Mouse (Mus musculus) liver, embryonic 14.5 days (tissue): Measurements from ENCODE around the gene Siglecf. TPM values are rescaled to one million over a fixed set of nuclear protein-coding genes. Genes with fewer than 3 reads are reported as not detected.

ENCODE experiments used
- ATAC-seq: fragments of 200-750 bp; cut with Nextera tagmentation; 2 replicates; pipeline ENCODE4 v1.8.0; 2017; ENCODE audit warnings: moderate number of reproducible peaks, mild to moderate bottlenecking, moderate library complexity; ENCODE audit not compliant: insufficient read depth
- DNase-seq, 3 experiments: peaks; one replicate each; pipeline ENCODE4 v3.0.0-alpha.2; 2012 to 2013; ENCODE audit warnings: low read depth in 3 of 3, low spot score in 3 of 3
- H3K27ac ChIP-seq: fragments of 300-500 bp; sonication (generic); 2 replicates; pipeline ENCODE4 v1.5.1; 2014; ENCODE audit warnings: moderate library complexity, mild to moderate bottlenecking, control low read depth, inconsistent platforms
- H3K27me3 ChIP-seq: fragments of 300-500 bp; sonication (generic); 2 replicates; pipeline ENCODE4 v1.6.1; 2014; ENCODE audit warnings: mild to moderate bottlenecking, low read length, moderate library complexity; ENCODE audit not compliant: control insufficient read depth, insufficient read depth
- H3K36me3 ChIP-seq: fragments of 300-500 bp; sonication (generic); replicated peaks from 2 replicates; pipeline ENCODE4 v1.6.1; 2014; ENCODE audit warnings: low read depth; ENCODE audit not compliant: control insufficient read depth, insufficient read depth
- H3K4me1 ChIP-seq, 2 experiments: fragments of 200-500 bp in 1 of 2; fragments of 300-500 bp in 1 of 2; sonication (generic) in 1 of 2; replicated peaks; 2 replicates each; pipeline ENCODE4 v1.6.1; 2012 to 2014; ENCODE audit warnings: antibody characterized with exemption in 1 of 2, inconsistent platforms in 1 of 2, low read length in 1 of 2; ENCODE audit not compliant: control insufficient read depth in 2 of 2, insufficient read depth in 2 of 2
- H3K4me2 ChIP-seq: fragments of 300-500 bp; sonication (generic); 2 replicates; pipeline ENCODE4 v1.6.1; 2014; ENCODE audit warnings: low read depth, mild to moderate bottlenecking, control low read depth, moderate library complexity
- H3K4me3 ChIP-seq, 2 experiments: fragments of 200-500 bp in 1 of 2; fragments of 300-500 bp in 1 of 2; sonication (generic) in 1 of 2; 2 replicates each; pipeline ENCODE4 v1.5.1; 2012 to 2014; ENCODE audit warnings: low read depth in 2 of 2, low read length in 2 of 2, mild to moderate bottlenecking in 2 of 2, control low read depth in 1 of 2, inconsistent platforms in 1 of 2, moderate library complexity in 1 of 2; ENCODE audit not compliant: insufficient read depth in 1 of 2
- H3K9ac ChIP-seq: fragments of 300-500 bp; sonication (generic); replicated peaks from 2 replicates; pipeline ENCODE4 v1.6.1; 2014; ENCODE audit warnings: mild to moderate bottlenecking, control low read depth, moderate library complexity
- H3K9me3 ChIP-seq: fragments of 300-500 bp; sonication (generic); 2 replicates; pipeline ENCODE4 v1.6.1; 2016; ENCODE audit warnings: low read length, mixed read lengths; ENCODE audit not compliant: control insufficient read depth
- CTCF ChIP-seq: IDR thresholded peaks from 2 replicates; pipeline ENCODE4 v1.5.1; 2016; ENCODE audit warnings: antibody characterized with exemption, low read depth, control low read depth
- EP300 ChIP-seq: IDR thresholded peaks from 2 replicates; pipeline ENCODE4 v1.6.1; 2016; ENCODE audit warnings: antibody characterized with exemption, low read depth
- WGBS: fragments of 180-500 bp; shearing (Covaris S2); extraction: QIAGEN DNeasy Blood & Tissue Kit; methylation state at CpG from one replicate; pipeline ENCODE4 v1.1.7; 2014; ENCODE audit not compliant: insufficient replicate concordance; 5-methylcytosine and 5-hydroxymethylcytosine counted together
- polyA plus RNA-seq, 2 experiments: library from polyadenylated mRNA; depleted of rRNA in 1 of 2; stranded (reverse) in 1 of 2; unstranded in 1 of 2; fragments of >200 nt; fragmentation: Nextera tagmentation in 1 of 2; extraction: Ambion mirVana in 1 of 2; gene quantifications; 2 replicates each; pipeline versions ENCODE4 v1.2.1 to v1.2.3; 2012 to 2014

Gene Siglecf
- polyA plus RNA-seq, 2 experiments: 1.3 to 2.0 TPM

DNA sequence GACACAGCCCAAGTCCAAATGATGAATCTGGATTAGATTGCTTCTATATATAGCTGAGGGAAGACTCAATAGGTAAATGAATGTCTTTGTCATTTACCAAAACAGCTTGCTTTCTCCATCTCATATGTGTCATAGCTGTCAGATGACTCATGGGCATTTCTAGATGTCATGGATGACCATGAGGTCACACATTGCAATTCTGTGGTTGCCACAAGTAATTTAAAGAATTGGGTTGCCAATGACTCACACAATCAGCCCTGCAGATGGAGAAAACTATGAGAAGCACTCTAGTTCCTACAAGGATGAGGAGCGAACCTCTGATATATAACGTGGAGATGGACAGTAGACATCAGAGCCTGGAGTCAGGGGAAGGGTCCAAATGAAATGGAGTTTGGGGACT, 48.4 kb downstream of the Siglecf start:
- Histone ChIP-seq H3K27me3 (no peaks in the 10 kb centered on the region), H3K9ac (no peak overlapping the region), H3K4me1 (no peaks in the 10 kb centered on the region), H3K4me3 (no peak overlapping the region), H3K36me3 (no peaks in the 10 kb centered on the region), H3K9me3 (no peaks in the 10 kb centered on the region), H3K27ac (no peak overlapping the region), H3K4me2 (no peak overlapping the region)
- WGBS: 60% methylated on average over 2 of the region's 2 CpGs
- ATAC-seq: no peak
- DNase-seq: no peak
- TF ChIP-seq CTCF (no peak), EP300 (no peak)

DNA sequence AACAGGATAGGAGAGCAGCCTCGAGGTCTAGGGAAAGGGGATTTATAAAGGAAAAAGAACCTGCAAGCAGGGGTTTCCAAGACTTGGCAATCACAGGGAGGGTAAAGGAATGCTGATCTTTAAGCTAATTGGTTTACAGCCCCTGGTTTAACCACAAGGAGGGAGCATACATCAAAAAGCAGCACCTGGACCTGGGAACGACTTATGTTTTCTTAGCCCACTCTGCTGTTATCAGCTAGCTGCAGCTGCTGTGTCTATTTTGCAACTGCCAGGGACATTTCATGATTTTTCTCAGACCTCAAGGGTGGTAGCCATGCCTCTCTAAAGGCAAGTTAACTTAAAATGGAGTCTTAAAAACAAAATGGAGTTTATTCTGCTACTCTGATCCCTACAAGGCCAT, 51.6 kb downstream of the Siglecf start:
- Histone ChIP-seq H3K4me1 (no peaks in the 10 kb centered on the region), H3K27ac (no peak overlapping the region), H3K4me2 (no peak overlapping the region), H3K27me3 (no peaks in the 10 kb centered on the region), H3K36me3 (no peaks in the 10 kb centered on the region), H3K4me3 (no peak overlapping the region), H3K9me3 (no peaks in the 10 kb centered on the region), H3K9ac (no peak overlapping the region)
- TF ChIP-seq EP300: peak; percentile 23; the same call in 1 of the 2 replicates
- no peak for TF ChIP-seq CTCF
- no peak for ATAC-seq
- WGBS: 7% methylated on average over 2 of the region's 2 CpGs
- no peak for DNase-seq

- TF ChIP-seq CTCF: no peak
- no peak for TF ChIP-seq EP300
- no peak for DNase-seq
- no peak for ATAC-seq
- H3K27ac ChIP-seq: no peak overlapping the region
- 41% methylated on average over 3 of the region's 3 CpGs for WGBS
- H3K4me2 ChIP-seq: no peak overlapping the region
- no peaks in the 10 kb centered on the region for H3K9me3 ChIP-seq
- no peak overlapping the region for H3K4me3 ChIP-seq
- H3K36me3 ChIP-seq: no peaks in the 10 kb centered on the region
- H3K9ac ChIP-seq: no peak overlapping the region
- H3K4me1 ChIP-seq: no peaks in the 10 kb centered on the region
- no peaks in the 10 kb centered on the region for H3K27me3 ChIP-seq
Observed at GRCm38 (mm10) chr7:43407573-43407972, 56.4 kb downstream of the Siglecf start.

GRCm38 (mm10) chr7:43408131-43408553, 57.0 kb downstream of the Siglecf start, which contains the start of gene Siglecg:
Siglecg (plus strand) TSS chr7:43408204.
- Histone ChIP-seq H3K36me3 (no peaks in the 10 kb centered on the region), H3K4me1 (no peaks in the 10 kb centered on the region), H3K27me3 (no peaks in the 10 kb centered on the region), H3K4me3 (no peak within 1 kb of the TSS), H3K9me3 (no peaks in the 10 kb centered on the region), H3K27ac (no peak within 1 kb of the TSS), H3K4me2 (no peak within 1 kb of the TSS), H3K9ac (no peak within 1 kb of the TSS)
- 41% methylated on average over 4 of the region's 4 CpGs for WGBS
- TF ChIP-seq CTCF (no peak), EP300 (no peak)
- no peak for DNase-seq
- ATAC-seq: no peak

DNA sequence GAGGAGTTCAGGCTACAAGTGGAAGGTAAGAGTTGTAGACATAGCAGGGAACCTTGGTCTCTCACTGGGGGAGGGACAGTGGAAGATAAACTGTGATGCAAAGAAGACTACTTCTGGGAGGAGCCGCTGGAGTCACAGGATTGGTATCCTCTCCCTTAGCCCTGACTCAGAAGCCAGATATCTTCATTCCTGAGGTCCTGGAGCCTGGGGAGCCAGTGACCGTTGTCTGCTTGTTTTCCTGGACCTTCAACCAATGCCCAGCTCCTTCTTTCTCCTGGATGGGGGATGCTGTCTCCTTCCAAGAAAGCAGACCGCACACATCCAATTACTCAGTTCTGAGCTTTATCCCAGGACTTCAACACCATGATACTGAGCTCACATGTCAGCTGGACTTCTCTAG, 57.9 kb downstream of the Siglecf start:
- 57% methylated on average over 3 of the region's 3 CpGs for WGBS
- ATAC-seq: no peak
- Histone ChIP-seq H3K4me3 (no peak overlapping the region), H3K4me1 (no peaks in the 10 kb centered on the region), H3K9me3 (no peaks in the 10 kb centered on the region), H3K9ac (no peak overlapping the region), H3K27me3 (no peaks in the 10 kb centered on the region), H3K4me2 (no peak overlapping the region), H3K36me3 (no peaks in the 10 kb centered on the region), H3K27ac (no peak overlapping the region)
- DNase-seq: no peak
- TF ChIP-seq EP300 (no peak), CTCF (no peak)

Other genes with a start within 250 kb of the Siglecf start
- gene Zfp936, start 237.1 kb upstream of the Siglecf start, polyA plus RNA-seq (2012; rRNA removed): not detected in 2 replicates
- gene Zfp936, start 237.1 kb upstream of the Siglecf start, polyA plus RNA-seq (2014; fragmentation: Nextera tagmentation; extraction: Ambion mirVana): not detected in 2 replicates
- gene Zfp715, start 38.0 kb upstream of the Siglecf start, polyA plus RNA-seq (2012; rRNA removed): 2.3 and 3.9 TPM in 2 replicates
- 5.2 and 5.4 TPM in 2 replicates for gene Zfp715, start 38.0 kb upstream of the Siglecf start, polyA plus RNA-seq (2014; fragmentation: Nextera tagmentation; extraction: Ambion mirVana)
- 0.64 and 0.69 TPM in 2 replicates for gene Siglecg, start 56.9 kb downstream of the Siglecf start, polyA plus RNA-seq (2012; rRNA removed)
- 0.24 and 0.38 TPM in 2 replicates for gene Siglecg, start 56.9 kb downstream of the Siglecf start, polyA plus RNA-seq (2014; fragmentation: Nextera tagmentation; extraction: Ambion mirVana)
- gene Lim2, start 76.3 kb downstream of the Siglecf start, polyA plus RNA-seq (2012; rRNA removed): 0.07 TPM in 1 of 2 replicates, not detected in the other
- gene Lim2, start 76.3 kb downstream of the Siglecf start, polyA plus RNA-seq (2014; fragmentation: Nextera tagmentation; extraction: Ambion mirVana): 0.06 and 0.08 TPM in 2 replicates
- gene Nkg7, start 85.7 kb downstream of the Siglecf start, polyA plus RNA-seq (2012; rRNA removed): 3.1 and 4.3 TPM in 2 replicates
- gene Nkg7, start 85.7 kb downstream of the Siglecf start, polyA plus RNA-seq (2014; fragmentation: Nextera tagmentation; extraction: Ambion mirVana): 10.2 and 13.2 TPM in 2 replicates
- gene Cldnd2, start 89.4 kb downstream of the Siglecf start, polyA plus RNA-seq (2012; rRNA removed): not detected in 2 replicates
- gene Cldnd2, start 89.4 kb downstream of the Siglecf start, polyA plus RNA-seq (2014; fragmentation: Nextera tagmentation; extraction: Ambion mirVana): not detected in 2 replicates
- gene Etfb, start 92.7 kb downstream of the Siglecf start, polyA plus RNA-seq (2012; rRNA removed): 79.1 and 116 TPM in 2 replicates
- gene Etfb, start 92.7 kb downstream of the Siglecf start, polyA plus RNA-seq (2014; fragmentation: Nextera tagmentation; extraction: Ambion mirVana): 261 and 265 TPM in 2 replicates
- gene Gm45233, start 92.8 kb downstream of the Siglecf start, polyA plus RNA-seq (2012; rRNA removed): 0.19 and 0.26 TPM in 2 replicates
- gene Gm45233, start 92.8 kb downstream of the Siglecf start, polyA plus RNA-seq (2014; fragmentation: Nextera tagmentation; extraction: Ambion mirVana): not detected in 2 replicates
- gene Vsig10l, start 111.8 kb downstream of the Siglecf start, polyA plus RNA-seq (2012; rRNA removed): 0.48 and 0.77 TPM in 2 replicates
- 0.27 and 0.52 TPM in 2 replicates for gene Vsig10l, start 111.8 kb downstream of the Siglecf start, polyA plus RNA-seq (2014; fragmentation: Nextera tagmentation; extraction: Ambion mirVana)
- gene Iglon5, start 138.7 kb downstream of the Siglecf start, polyA plus RNA-seq (2012; rRNA removed): 0.07 and 0.12 TPM in 2 replicates
- not detected in 2 replicates for gene Iglon5, start 138.7 kb downstream of the Siglecf start, polyA plus RNA-seq (2014; fragmentation: Nextera tagmentation; extraction: Ambion mirVana)
- gene 4931406B18Rik, start 154.6 kb downstream of the Siglecf start, polyA plus RNA-seq (2012; rRNA removed): not detected in 2 replicates
- not detected in 2 replicates for gene 4931406B18Rik, start 154.6 kb downstream of the Siglecf start, polyA plus RNA-seq (2014; fragmentation: Nextera tagmentation; extraction: Ambion mirVana)
- 0.95 and 1.4 TPM in 2 replicates for gene Cd33, start 193.1 kb downstream of the Siglecf start, polyA plus RNA-seq (2012; rRNA removed)
- 1.5 and 1.9 TPM in 2 replicates for gene Cd33, start 193.1 kb downstream of the Siglecf start, polyA plus RNA-seq (2014; fragmentation: Nextera tagmentation; extraction: Ambion mirVana)
- gene Zfp658, start 210.9 kb downstream of the Siglecf start, polyA plus RNA-seq (2012; rRNA removed): 0.18 and 0.33 TPM in 2 replicates
- 0.15 and 0.25 TPM in 2 replicates for gene Zfp658, start 210.9 kb downstream of the Siglecf start, polyA plus RNA-seq (2014; fragmentation: Nextera tagmentation; extraction: Ambion mirVana)
- gene Zfp719, start 228.3 kb downstream of the Siglecf start, polyA plus RNA-seq (2012; rRNA removed): 0.56 and 0.87 TPM in 2 replicates
- gene Zfp719, start 228.3 kb downstream of the Siglecf start, polyA plus RNA-seq (2014; fragmentation: Nextera tagmentation; extraction: Ambion mirVana): 1.6 and 1.7 TPM in 2 replicates